Mouse (Mus musculus): ENCODE data around the gene Ccser1.

DNA sequence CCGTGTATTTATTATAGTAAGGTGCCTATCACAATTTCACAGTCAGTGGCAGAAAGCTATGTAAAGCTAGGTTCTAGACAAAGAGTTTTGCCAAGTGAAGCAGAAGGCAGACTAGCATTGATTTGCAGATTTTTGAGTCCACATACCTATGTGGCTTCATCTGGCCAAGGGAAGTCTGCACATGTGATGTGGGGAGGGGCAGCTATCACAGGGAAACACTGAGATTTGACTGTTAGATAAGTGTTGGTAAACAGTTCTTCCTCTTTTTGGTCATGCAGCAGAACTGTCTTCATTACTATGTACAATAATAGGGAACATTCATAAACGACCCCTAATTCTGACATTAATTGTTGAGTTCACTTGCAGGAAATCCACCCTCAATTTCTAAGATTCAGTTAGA lies 335.2 kb downstream of the Ccser1 start:
- TF ChIP-seq CTCF (IDR thresholded peaks at IDR 0.05; ENCODE audit: low read depth) (no peak), EP300 (optimal IDR thresholded peaks at IDR 0.05) (no peak)

Measured in stomach, postnatal 0 days (tissue).